Mouse (Mus musculus): ENCODE data around the gene Cd209c. TPM values are rescaled to one million over a fixed set of nuclear protein-coding genes. Genes with fewer than 3 reads are reported as not detected.
A peak's percentile ranks its signal among the peaks of the same experiment; 100 is the strongest.

The Cd209c gene
- polyA plus RNA-seq (2015; fragmentation: Nextera tagmentation; extraction: Ambion mirVana): 0.50 and 0.51 TPM in 2 replicates

DNA sequence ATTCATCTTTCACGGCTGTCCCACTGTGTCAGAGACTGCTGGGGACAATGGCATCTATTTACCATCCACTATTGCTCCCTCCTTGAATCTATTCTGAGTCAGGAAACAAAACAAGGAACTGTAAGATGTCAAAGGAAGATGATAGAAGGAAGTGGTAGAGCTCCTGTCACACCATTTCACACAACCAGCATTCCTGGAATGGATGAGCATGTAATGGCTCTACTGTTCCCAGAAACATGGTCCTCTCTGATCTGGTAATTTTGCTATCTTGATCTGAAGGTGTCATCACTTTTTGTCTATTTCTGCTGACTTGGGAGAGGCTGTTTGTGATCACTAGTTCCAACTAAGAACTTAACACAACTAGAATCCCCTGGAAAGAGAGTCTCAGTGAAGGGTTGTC lies at the start of gene Cd209c:
Cd209c (minus strand) TSS at position 101 of the 400 bp plus-strand sequence.
- Histone ChIP-seq H3K9me3 (ENCODE audit: control insufficient read depth, low read length) (peaks cover 18% of the 10 kb centered on the region), H3K9ac (ENCODE audit: low read depth, low read length) (no peak within 1 kb of the TSS), H3K4me2 (ENCODE audit: low read length) (no peak within 1 kb of the TSS), H3K4me3 (ENCODE audit: low read length) (no peak within 1 kb of the TSS), H3K27ac (ENCODE audit: low read depth, low read length) (no peak within 1 kb of the TSS), H3K4me1 (ENCODE audit: control insufficient read depth, insufficient read depth, low read depth, low read length) (no peaks in the 10 kb centered on the region), H3K27me3 (replicated peaks; ENCODE audit: control insufficient read depth, insufficient read depth, low read length) (no peaks in the 10 kb centered on the region), H3K36me3 (ENCODE audit: control insufficient read depth, insufficient read depth, low read length) (no peaks in the 10 kb centered on the region)
- WGBS: 86% methylated on average over 1 of the region's 1 CpGs
- ATAC-seq: no peak

DNA sequence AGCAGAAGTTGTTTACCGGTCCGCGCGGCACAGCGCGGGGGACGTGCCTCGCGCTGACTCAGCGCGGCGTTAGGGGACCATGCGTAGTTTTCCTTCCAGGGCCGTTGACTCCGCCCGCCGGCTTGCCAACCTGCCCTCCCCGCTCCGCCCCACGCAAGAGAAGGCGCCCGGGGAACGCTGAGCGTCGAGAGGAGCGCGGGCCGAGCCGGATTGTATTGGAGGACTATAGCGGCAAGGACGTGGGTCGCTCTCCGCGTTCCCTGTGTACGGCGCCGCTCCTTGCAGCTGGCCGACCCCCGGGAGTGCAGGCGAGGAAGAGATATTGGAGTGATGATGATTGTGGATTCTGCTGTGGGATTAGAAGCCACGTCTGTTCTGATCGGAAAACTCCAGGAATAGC lies 39.7 kb upstream of the Cd209c start:
- Histone ChIP-seq H3K27me3 (replicated peaks; ENCODE audit: control insufficient read depth, insufficient read depth, low read length) (no peaks in the 10 kb centered on the region), H3K9me3 (ENCODE audit: control insufficient read depth, low read length) (peaks cover 7% of the 10 kb centered on the region), H3K36me3 (ENCODE audit: control insufficient read depth, insufficient read depth, low read length) (no peaks in the 10 kb centered on the region), H3K9ac (ENCODE audit: low read depth, low read length) (peak overlapping the region; percentile 27; the same call in 1 of the 2 replicates), H3K27ac (ENCODE audit: low read depth, low read length) (no peak overlapping the region), H3K4me1 (ENCODE audit: control insufficient read depth, insufficient read depth, low read depth, low read length) (no peaks in the 10 kb centered on the region), H3K4me2 (ENCODE audit: low read length) (peak overlapping the region; percentile 47), H3K4me3 (ENCODE audit: low read length) (peak overlapping the region; percentile 28)
- 43% methylated on average over 39 of the region's 42 CpGs for WGBS
- ATAC-seq: no peak

DNA sequence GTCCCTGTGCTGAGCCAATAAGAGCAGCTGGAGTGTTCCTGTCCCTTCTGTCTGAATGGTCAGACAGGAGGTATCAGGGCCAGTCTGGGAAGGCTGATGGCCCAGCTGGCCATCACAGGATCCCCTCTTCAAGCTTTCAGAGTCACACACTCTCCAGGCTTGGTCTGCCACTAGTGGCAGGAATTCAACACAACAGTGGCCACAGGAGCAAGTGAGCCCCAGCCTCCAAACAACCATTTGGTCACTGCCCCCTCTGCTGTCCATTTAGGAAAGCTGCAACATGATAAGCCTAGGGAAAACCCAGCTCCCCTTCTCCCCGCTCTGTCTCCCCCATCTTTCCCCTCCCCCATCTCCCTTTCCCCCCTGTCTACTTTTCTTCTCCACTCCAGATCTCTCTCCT lies 1.5 kb upstream of the Cd209c start:
- Histone ChIP-seq H3K4me3 (ENCODE audit: low read length) (no peak overlapping the region), H3K4me2 (ENCODE audit: low read length) (no peak overlapping the region), H3K36me3 (ENCODE audit: control insufficient read depth, insufficient read depth, low read length) (no peaks in the 10 kb centered on the region), H3K27me3 (replicated peaks; ENCODE audit: control insufficient read depth, insufficient read depth, low read length) (no peaks in the 10 kb centered on the region), H3K27ac (ENCODE audit: low read depth, low read length) (no peak overlapping the region), H3K4me1 (ENCODE audit: control insufficient read depth, insufficient read depth, low read depth, low read length) (no peaks in the 10 kb centered on the region), H3K9me3 (ENCODE audit: control insufficient read depth, low read length) (peaks cover 18% of the 10 kb centered on the region), H3K9ac (ENCODE audit: low read depth, low read length) (no peak overlapping the region)
- 90% methylated on average over 1 of the region's 1 CpGs for WGBS
- no peak for ATAC-seq

DNA sequence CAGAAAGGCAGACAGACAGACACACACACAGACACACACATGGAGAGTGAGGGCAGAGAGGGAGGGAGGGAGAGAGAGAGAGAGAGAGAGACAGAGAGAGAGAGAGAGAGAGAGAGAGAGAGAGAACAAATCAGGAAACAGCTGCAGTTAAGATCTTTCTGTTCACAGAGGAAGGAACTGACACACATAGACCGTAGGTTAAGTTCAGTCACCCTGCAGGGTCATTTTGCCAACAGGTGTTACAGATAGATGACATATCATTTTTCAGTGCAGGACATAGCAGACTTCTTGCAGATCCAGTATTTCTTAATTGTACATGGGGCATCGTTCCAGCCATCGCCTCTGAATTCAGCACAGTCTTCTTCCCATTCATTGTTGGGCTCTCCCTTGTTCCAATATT lies 14.5 kb downstream of the Cd209c start:
- no peaks in the 10 kb centered on the region for H3K27me3 ChIP-seq (replicated peaks; ENCODE audit: control insufficient read depth, insufficient read depth, low read length)
- no peaks in the 10 kb centered on the region for H3K4me1 ChIP-seq (ENCODE audit: control insufficient read depth, insufficient read depth, low read depth, low read length)
- no peak overlapping the region for H3K4me2 ChIP-seq (ENCODE audit: low read length)
- H3K4me3 ChIP-seq (ENCODE audit: low read length): no peak overlapping the region
- H3K9ac ChIP-seq (ENCODE audit: low read depth, low read length): no peak overlapping the region
- no peak for ATAC-seq
- no peak overlapping the region for H3K27ac ChIP-seq (ENCODE audit: low read depth, low read length)
- H3K9me3 ChIP-seq (ENCODE audit: control insufficient read depth, low read length): peaks cover 15% of the 10 kb centered on the region
- 93% methylated on average over 3 of the region's 3 CpGs for WGBS
- no peaks in the 10 kb centered on the region for H3K36me3 ChIP-seq (ENCODE audit: control insufficient read depth, insufficient read depth, low read length)

DNA sequence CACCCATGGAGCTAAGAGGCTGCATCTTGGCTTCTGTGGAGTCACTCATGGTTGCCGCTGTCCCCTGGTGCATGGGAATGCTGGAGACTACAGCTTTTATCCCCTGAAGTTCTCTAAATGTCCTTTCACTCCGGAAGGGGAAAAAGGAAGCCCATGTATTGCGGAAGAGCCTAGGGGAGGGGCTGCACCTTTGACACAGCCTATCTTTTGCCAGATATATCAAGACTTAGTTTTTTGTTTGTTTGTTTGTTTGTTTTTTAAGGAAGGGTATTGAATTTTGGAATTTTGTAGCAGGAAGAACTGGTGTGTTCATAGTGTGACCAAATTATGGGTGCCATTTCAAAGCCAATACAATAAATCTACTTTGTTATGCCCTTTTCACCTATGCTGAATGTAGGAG lies 27.8 kb downstream of the Cd209c start, which contains the start of gene Cd209b:
Cd209b (minus strand) TSS at position 101 of the 400 bp plus-strand sequence.
- no peak for ATAC-seq
- H3K4me3 ChIP-seq (ENCODE audit: low read length): no peak within 1 kb of the TSS
- peaks cover 13% of the 10 kb centered on the region for H3K9me3 ChIP-seq (ENCODE audit: control insufficient read depth, low read length)
- WGBS: 87% methylated on average over 3 of the region's 3 CpGs
- no peak within 1 kb of the TSS for H3K4me2 ChIP-seq (ENCODE audit: low read length)
- H3K9ac ChIP-seq (ENCODE audit: low read depth, low read length): no peak within 1 kb of the TSS
- no peaks in the 10 kb centered on the region for H3K4me1 ChIP-seq (ENCODE audit: control insufficient read depth, insufficient read depth, low read depth, low read length)
- H3K27ac ChIP-seq (ENCODE audit: low read depth, low read length): no peak within 1 kb of the TSS
- no peaks in the 10 kb centered on the region for H3K36me3 ChIP-seq (ENCODE audit: control insufficient read depth, insufficient read depth, low read length)
- no peaks in the 10 kb centered on the region for H3K27me3 ChIP-seq (replicated peaks; ENCODE audit: control insufficient read depth, insufficient read depth, low read length)

Other genes starting within 250 kb of the Cd209c start
- not detected in 2 replicates for gene Clec4g, start 234.1 kb downstream of the Cd209c start, polyA plus RNA-seq (2015; fragmentation: Nextera tagmentation; extraction: Ambion mirVana)
- 0.34 TPM in 1 of 2 replicates, not detected in the other for gene Cd209a, start 205.8 kb downstream of the Cd209c start, polyA plus RNA-seq (2015; fragmentation: Nextera tagmentation; extraction: Ambion mirVana)
- not detected in 2 replicates for gene Cd209e, start 100.4 kb downstream of the Cd209c start, polyA plus RNA-seq (2015; fragmentation: Nextera tagmentation; extraction: Ambion mirVana)
- gene Cd209d, start 76.2 kb downstream of the Cd209c start, polyA plus RNA-seq (2015; fragmentation: Nextera tagmentation; extraction: Ambion mirVana): not detected in 2 replicates
- gene Cd209b, start 27.9 kb downstream of the Cd209c start, polyA plus RNA-seq (2015; fragmentation: Nextera tagmentation; extraction: Ambion mirVana): not detected in 2 replicates
- 0.28 and 0.82 TPM in 2 replicates for gene Cd209f, start 151.1 kb upstream of the Cd209c start, polyA plus RNA-seq (2015; fragmentation: Nextera tagmentation; extraction: Ambion mirVana)
- 0.09 TPM in 1 of 2 replicates, not detected in the other for gene Cd209g, start 179.4 kb upstream of the Cd209c start, polyA plus RNA-seq (2015; fragmentation: Nextera tagmentation; extraction: Ambion mirVana)
- 116 and 126 TPM in 2 replicates for gene Evi5l, start 211.8 kb upstream of the Cd209c start, polyA plus RNA-seq (2015; fragmentation: Nextera tagmentation; extraction: Ambion mirVana)